Mouse (Mus musculus): ENCODE data around the gene Elk4. TPM values are rescaled to one million over a fixed set of nuclear protein-coding genes. Genes with fewer than 3 reads are reported as not detected.

Gene Elk4
- polyA plus RNA-seq, 1 experiment = 18.6 TPM

GRCm38 (mm10) chr1:132019876-132020275, 12.5 kb downstream of the Elk4 start:
- Histone ChIP-seq H3K27me3 (ENCODE audit: control insufficient read depth, insufficient read depth, low read length) (no peaks in the 10 kb centered on the region), H3K27ac (ENCODE audit: insufficient read depth, low read length) (no peak overlapping the region), H3K4me1 (ENCODE audit: control insufficient read depth, insufficient read depth, low read length) (no peaks in the 10 kb centered on the region), H3K4me3 (replicated peaks; ENCODE audit: insufficient read depth, low read depth, low read length) (no peak overlapping the region)
- TF ChIP-seq CTCF (IDR thresholded peaks at IDR 0.05; ENCODE audit: borderline replicate concordance, insufficient read depth, low read depth, low read length) = no peak
- TF ChIP-seq POLR2A (IDR thresholded peaks at IDR 0.05; ENCODE audit: borderline replicate concordance, insufficient read depth, low read length) = no peak
- DNase-seq = no peak
- 94% methylated on average over 7 of the region's 7 CpGs for WGBS

GRCm38 (mm10) chr1:132022107-132022506, 14.7 kb downstream of the Elk4 start:
- no peaks in the 10 kb centered on the region for H3K4me1 ChIP-seq (ENCODE audit: control insufficient read depth, insufficient read depth, low read length)
- H3K27me3 ChIP-seq (ENCODE audit: control insufficient read depth, insufficient read depth, low read length) = no peaks in the 10 kb centered on the region
- no peak overlapping the region for H3K4me3 ChIP-seq (replicated peaks; ENCODE audit: insufficient read depth, low read depth, low read length)
- 86% methylated on average over 3 of the region's 3 CpGs for WGBS
- DNase-seq = no peak
- no peak overlapping the region for H3K27ac ChIP-seq (ENCODE audit: insufficient read depth, low read length)
- TF ChIP-seq CTCF (IDR thresholded peaks at IDR 0.05; ENCODE audit: borderline replicate concordance, insufficient read depth, low read depth, low read length) (no peak), POLR2A (IDR thresholded peaks at IDR 0.05; ENCODE audit: borderline replicate concordance, insufficient read depth, low read length) (no peak)

- TF ChIP-seq POLR2A (IDR thresholded peaks at IDR 0.05; ENCODE audit: borderline replicate concordance, insufficient read depth, low read length) (no peak), CTCF (IDR thresholded peaks at IDR 0.05; ENCODE audit: borderline replicate concordance, insufficient read depth, low read depth, low read length) (no peak)
- peak; percentile 53 to 60 for DNase-seq
- WGBS = 30% methylated on average over 11 of the region's 11 CpGs
Observed at GRCm38 (mm10) chr1:132026925-132027646, 19.7 kb downstream of the Elk4 start.

GRCm38 (mm10) chr1:132027978-132028377, 20.6 kb downstream of the Elk4 start:
- Histone ChIP-seq H3K4me1 (ENCODE audit: control insufficient read depth, insufficient read depth, low read length) (peaks cover 8% of the 10 kb centered on the region; the same call in 1 of the 2 replicates), H3K27ac (ENCODE audit: insufficient read depth, low read length) (no peak overlapping the region), H3K27me3 (ENCODE audit: control insufficient read depth, insufficient read depth, low read length) (no peaks in the 10 kb centered on the region), H3K4me3 (replicated peaks; ENCODE audit: insufficient read depth, low read depth, low read length) (no peak overlapping the region)
- no peak for DNase-seq
- 77% methylated on average over 5 of the region's 5 CpGs for WGBS
- TF ChIP-seq POLR2A (IDR thresholded peaks at IDR 0.05; ENCODE audit: borderline replicate concordance, insufficient read depth, low read length) (no peak), CTCF (IDR thresholded peaks at IDR 0.05; ENCODE audit: borderline replicate concordance, insufficient read depth, low read depth, low read length) (no peak)

More at GRCm38 (mm10) chr1:132026925-132027646, 19.7 kb downstream of the Elk4 start:
- H3K27me3 ChIP-seq (ENCODE audit: control insufficient read depth, insufficient read depth, low read length) = no peaks in the 10 kb centered on the region
- no peak overlapping the region for H3K4me3 ChIP-seq (replicated peaks; ENCODE audit: insufficient read depth, low read depth, low read length)
- no peak overlapping the region for H3K27ac ChIP-seq (ENCODE audit: insufficient read depth, low read length)
- peaks cover 8% of the 10 kb centered on the region; the same call in 1 of the 2 replicates for H3K4me1 ChIP-seq (ENCODE audit: control insufficient read depth, insufficient read depth, low read length)

- Histone ChIP-seq H3K27ac (ENCODE audit: insufficient read depth, low read length) (no peak overlapping the region), H3K4me1 (ENCODE audit: control insufficient read depth, insufficient read depth, low read length) (peaks cover 8% of the 10 kb centered on the region; the same call in 1 of the 2 replicates), H3K27me3 (ENCODE audit: control insufficient read depth, insufficient read depth, low read length) (no peaks in the 10 kb centered on the region), H3K4me3 (replicated peaks; ENCODE audit: insufficient read depth, low read depth, low read length) (no peak overlapping the region)
- TF ChIP-seq POLR2A (IDR thresholded peaks at IDR 0.05; ENCODE audit: borderline replicate concordance, insufficient read depth, low read length) = no peak
- TF ChIP-seq CTCF (IDR thresholded peaks at IDR 0.05; ENCODE audit: borderline replicate concordance, insufficient read depth, low read depth, low read length) = no peak
- DNase-seq = no peak
- WGBS = 58% methylated on average over 9 of the region's 9 CpGs
Observed at GRCm38 (mm10) chr1:132028413-132028812, 21.0 kb downstream of the Elk4 start.

- no peaks in the 10 kb centered on the region for H3K27me3 ChIP-seq (ENCODE audit: control insufficient read depth, insufficient read depth, low read length)
- 83% methylated on average over 2 of the region's 2 CpGs for WGBS
- H3K4me1 ChIP-seq (ENCODE audit: control insufficient read depth, insufficient read depth, low read length) = peaks cover 8% of the 10 kb centered on the region; the same call in 1 of the 2 replicates
- TF ChIP-seq POLR2A (IDR thresholded peaks at IDR 0.05; ENCODE audit: borderline replicate concordance, insufficient read depth, low read length) (no peak), CTCF (IDR thresholded peaks at IDR 0.05; ENCODE audit: borderline replicate concordance, insufficient read depth, low read depth, low read length) (peak; percentile 34; the same call in 1 of the 2 replicates)
- DNase-seq = no peak
- H3K4me3 ChIP-seq (replicated peaks; ENCODE audit: insufficient read depth, low read depth, low read length) = no peak overlapping the region
- no peak overlapping the region for H3K27ac ChIP-seq (ENCODE audit: insufficient read depth, low read length)
Observed at GRCm38 (mm10) chr1:132030574-132030973, 23.2 kb downstream of the Elk4 start.

- no peak for DNase-seq
- 88% methylated on average over 7 of the region's 7 CpGs for WGBS
- no peak overlapping the region for H3K27ac ChIP-seq (ENCODE audit: insufficient read depth, low read length)
- peaks cover 8% of the 10 kb centered on the region; the same call in 1 of the 2 replicates for H3K4me1 ChIP-seq (ENCODE audit: control insufficient read depth, insufficient read depth, low read length)
- no peak overlapping the region for H3K4me3 ChIP-seq (replicated peaks; ENCODE audit: insufficient read depth, low read depth, low read length)
- no peaks in the 10 kb centered on the region for H3K27me3 ChIP-seq (ENCODE audit: control insufficient read depth, insufficient read depth, low read length)
- TF ChIP-seq POLR2A (IDR thresholded peaks at IDR 0.05; ENCODE audit: borderline replicate concordance, insufficient read depth, low read length) = no peak
- no peak for TF ChIP-seq CTCF (IDR thresholded peaks at IDR 0.05; ENCODE audit: borderline replicate concordance, insufficient read depth, low read depth, low read length)
Observed at GRCm38 (mm10) chr1:132032172-132032571, 24.8 kb downstream of the Elk4 start.

- Histone ChIP-seq H3K27ac (ENCODE audit: insufficient read depth, low read length) (no peak overlapping the region), H3K4me1 (ENCODE audit: control insufficient read depth, insufficient read depth, low read length) (no peaks in the 10 kb centered on the region; the same call in 1 of the 2 replicates), H3K27me3 (ENCODE audit: control insufficient read depth, insufficient read depth, low read length) (no peaks in the 10 kb centered on the region), H3K4me3 (replicated peaks; ENCODE audit: insufficient read depth, low read depth, low read length) (no peak overlapping the region)
- no peak for TF ChIP-seq CTCF (IDR thresholded peaks at IDR 0.05; ENCODE audit: borderline replicate concordance, insufficient read depth, low read depth, low read length)
- no peak for TF ChIP-seq POLR2A (IDR thresholded peaks at IDR 0.05; ENCODE audit: borderline replicate concordance, insufficient read depth, low read length)
- DNase-seq = no peak
- WGBS = 22% methylated on average over 3 of the region's 3 CpGs
Observed at GRCm38 (mm10) chr1:132037746-132038145, 30.3 kb downstream of the Elk4 start.

All from cerebellum, adult 2 months (tissue).